Mouse (Mus musculus) T-helper 17 cell (primary cell): ENCODE data around the gene Cwc22.

ENCODE experiments used
- in situ Hi-C, 2 experiments: fragments of 300-600 bp; cut with MboI, MseI; formaldehyde crosslinking; loops; 1 replicate in 1 of 2; 2 replicates in 1 of 2; pipeline ENCODE4 v1.15.1; 2025; ENCODE audit warnings: high pct_unique_total_duplicates in 2 of 2

The Cwc22 gene

GRCm38 (mm10) chr2:77884491-77884890, 61.7 kb downstream of the Cwc22 start:
- in situ Hi-C loops, result no loop called here

GRCm38 (mm10) chr2:77882961-77883360, 63.2 kb downstream of the Cwc22 start:
- in situ Hi-C loops, result no loop called here

- in situ Hi-C loops, result no loop called here
Measured at GRCm38 (mm10) chr2:77881301-77882199, 64.6 kb downstream of the Cwc22 start.

- in situ Hi-C loops, result no loop called here
Measured at GRCm38 (mm10) chr2:77880351-77880750, 65.8 kb downstream of the Cwc22 start.

- in situ Hi-C loops, result no loop called here
Measured at GRCm38 (mm10) chr2:77879736-77880135, 66.4 kb downstream of the Cwc22 start.

GRCm38 (mm10) chr2:77877156-77877855, 68.9 kb downstream of the Cwc22 start:
- in situ Hi-C loops, result no loop called here

- in situ Hi-C loops, result no loop called here
Measured at GRCm38 (mm10) chr2:77876331-77876730, 69.8 kb downstream of the Cwc22 start.

- in situ Hi-C loops, result no loop called here
Measured at GRCm38 (mm10) chr2:77875516-77875915, 70.7 kb downstream of the Cwc22 start.

- in situ Hi-C loops, result no loop called here
Measured at GRCm38 (mm10) chr2:77874678-77875077, 71.5 kb downstream of the Cwc22 start.

- in situ Hi-C loops, result no loop called here
Measured at GRCm38 (mm10) chr2:77873806-77874205, 72.4 kb downstream of the Cwc22 start.

GRCm38 (mm10) chr2:77872676-77873075, 73.5 kb downstream of the Cwc22 start:
- in situ Hi-C loops, result no loop called here

- in situ Hi-C loops, result no loop called here
Measured at GRCm38 (mm10) chr2:77871146-77871545, 75.0 kb downstream of the Cwc22 start.

GRCm38 (mm10) chr2:77869729-77870280, 76.4 kb downstream of the Cwc22 start:
- in situ Hi-C loops, result no loop called here

GRCm38 (mm10) chr2:77863934-77864333, 82.2 kb downstream of the Cwc22 start:
- in situ Hi-C loops, result no loop called here

GRCm38 (mm10) chr2:77863522-77863921, 82.7 kb downstream of the Cwc22 start:
- in situ Hi-C loops, result no loop called here

GRCm38 (mm10) chr2:77841464-77841863, 104.7 kb downstream of the Cwc22 start:
- in situ Hi-C loops, result no loop called here

GRCm38 (mm10) chr2:77839587-77839986, 106.6 kb downstream of the Cwc22 start:
- in situ Hi-C loops, result no loop called here

GRCm38 (mm10) chr2:77838688-77839087, 107.5 kb downstream of the Cwc22 start:
- in situ Hi-C loops, result no loop called here

- in situ Hi-C loops, result no loop called here
Measured at GRCm38 (mm10) chr2:77835781-77836180, 110.4 kb downstream of the Cwc22 start.
